In genomic region chr9:63782744-63783143, GRCm38 (mm10) we compare ENCODE assay signal across 11 mouse cellular contexts. TPM values are rescaled to one million over a fixed set of nuclear protein-coding genes. Genes with fewer than 3 reads are reported as not detected.
A peak's percentile ranks its signal among the peaks of the same experiment; 100 is the strongest.
DNase-seq lines count a peak whose midpoint lies in the region; ATAC-seq and TF ChIP-seq lines count a peak whose summit lies in the region.
"Had no signal": no experiment of that assay in that cellular context is flagged by ENCODE, and none has a peak within 500 bp of the region (broad histone marks: within the 10 kb centered on the region; RNA-seq: fewer than 3 reads in every experiment).

No protein-coding gene starts in this region.

- no peak overlapping the region for H3K4me3 ChIP-seq in liver, postnatal 0 days (ENCODE audit: low read depth, low read length)
- H3K4me3 ChIP-seq in embryonic facial prominence, embryonic 11.5 days (ENCODE audit: low read depth, low read length): no peak overlapping the region
- 0 out of 2 replicates have a peak overlapping the region, but pooled peaks have one; percentile 7 for H3K4me3 ChIP-seq in liver, embryonic 13.5 days (replicated peaks)
- no peak overlapping the region for H3K4me3 ChIP-seq in gastrocnemius, adult 2 months

- peak; percentile 59 for DNase-seq in liver
- no peak for DNase-seq in liver, postnatal 0 days
- DNase-seq in embryonic facial prominence, embryonic 11.5 days (ENCODE audit: low spot score): peak; percentile 59
- peak; percentile 49 for DNase-seq in liver, embryonic 13.5 days
- DNase-seq in gastrocnemius, adult 2 months: no peak
- DNase-seq in adrenal gland, adult (ENCODE audit: inconsistent age in 2 of 2, low spot score in 1 of 2): no peak
- DNase-seq: heart, postnatal 10 days; left cerebral cortex, postnatal 4 days had no signal

- no peak for TF ChIP-seq CTCF in liver, postnatal 0 days (IDR thresholded peaks at IDR 0.05; ENCODE audit: low read depth)
- no peak for TF ChIP-seq CTCF in gastrocnemius, adult 2 months (IDR thresholded peaks at IDR 0.05)

- intact Hi-C loops in gastrocnemius, adult 2 months (cut with DNase I): no loop called here

- peaks cover 52% of the 10 kb centered on the region for H3K4me1 ChIP-seq in liver, postnatal 0 days (ENCODE audit: insufficient read depth)
- peaks cover 11% of the 10 kb centered on the region for H3K4me1 ChIP-seq in embryonic facial prominence, embryonic 11.5 days (ENCODE audit: control insufficient read depth, insufficient read depth, low read length)
- H3K4me1 ChIP-seq in liver, embryonic 13.5 days (replicated peaks): peaks cover 71% of the 10 kb centered on the region

- H3K27me3 ChIP-seq in liver, postnatal 0 days (ENCODE audit: insufficient read depth, low read length): no peaks in the 10 kb centered on the region
- H3K27me3 ChIP-seq in embryonic facial prominence, embryonic 11.5 days (ENCODE audit: control insufficient read depth, insufficient read depth, low read length): no peaks in the 10 kb centered on the region
- no peaks in the 10 kb centered on the region for H3K27me3 ChIP-seq in liver, embryonic 13.5 days
- H3K27me3 ChIP-seq: Patski had no signal

- no peak overlapping the region for H3K27ac ChIP-seq in liver, postnatal 0 days (ENCODE audit: low read depth)
- H3K27ac ChIP-seq in embryonic facial prominence, embryonic 11.5 days (replicated peaks; ENCODE audit: low read depth, low read length): no peak overlapping the region
- H3K27ac ChIP-seq in liver, embryonic 13.5 days: peak overlapping the region; percentile 78
- no peak overlapping the region for H3K27ac ChIP-seq in gastrocnemius, adult 2 months

- TF ChIP-seq EP300 in liver, postnatal 0 days (IDR thresholded peaks at IDR 0.05; ENCODE audit: low read depth): no peak

- ATAC-seq in liver, postnatal 0 days: no peak
- ATAC-seq in activated CD4-positive, CD25-positive, alpha-beta regulatory T cell, adult 4 months: peak; percentile 32
- ATAC-seq in embryonic facial prominence, embryonic 11.5 days (replicated peaks; ENCODE audit: insufficient number of reproducible peaks, low FRiP score, low TSS enrichment, low read depth): no peak
- ATAC-seq in liver, embryonic 13.5 days (ENCODE audit: low read depth): peak; percentile 70
- ATAC-seq in megakaryocyte-erythroid progenitor cell, adult 5-6 weeks (replicated peaks; ENCODE audit: low FRiP score, low TSS enrichment, poor library complexity, severe bottlenecking): no peak; the same call in 1 of the 2 replicates
- ATAC-seq: Patski had no signal

- no peaks in the 10 kb centered on the region for H3K9me3 ChIP-seq in liver, postnatal 0 days (ENCODE audit: low read length)
- H3K9me3 ChIP-seq in embryonic facial prominence, embryonic 11.5 days (replicated peaks; ENCODE audit: control insufficient read depth, low read length): no peaks in the 10 kb centered on the region
- H3K9me3 ChIP-seq in liver, embryonic 13.5 days (replicated peaks): no peaks in the 10 kb centered on the region

- no peaks in the 10 kb centered on the region for H3K36me3 ChIP-seq in liver, postnatal 0 days (replicated peaks; ENCODE audit: insufficient read depth, low read length)
- H3K36me3 ChIP-seq in embryonic facial prominence, embryonic 11.5 days (replicated peaks; ENCODE audit: control insufficient read depth, insufficient read depth, low read depth, low read length): no peaks in the 10 kb centered on the region
- no peaks in the 10 kb centered on the region for H3K36me3 ChIP-seq in liver, embryonic 13.5 days

- WGBS in liver, postnatal 0 days (ENCODE audit: insufficient replicate concordance): 34% methylated on average over 4 of the region's 4 CpGs
- WGBS in embryonic facial prominence, embryonic 11.5 days: 35% methylated on average over 4 of the region's 4 CpGs
- WGBS in liver, embryonic 13.5 days (ENCODE audit: insufficient replicate concordance): 31% methylated on average over 4 of the region's 4 CpGs

- no peak overlapping the region for H3K4me2 ChIP-seq in liver, postnatal 0 days (ENCODE audit: low read depth, low read length)
- H3K4me2 ChIP-seq in embryonic facial prominence, embryonic 11.5 days (ENCODE audit: low read depth, low read length): no peak overlapping the region
- peak overlapping the region; percentile 58 for H3K4me2 ChIP-seq in liver, embryonic 13.5 days

- no peak overlapping the region for H3K9ac ChIP-seq in liver, postnatal 0 days (replicated peaks)
- H3K9ac ChIP-seq in embryonic facial prominence, embryonic 11.5 days (replicated peaks; ENCODE audit: low read length): no peak overlapping the region
- peak overlapping the region; percentile 60 for H3K9ac ChIP-seq in liver, embryonic 13.5 days

RNA-seq across cellular contexts. Expression of gene Smad3, which starts 24.9 kb away (rescaled TPM):
- 1.9 and 2.1 TPM in 2 replicates for polyA plus RNA-seq in liver, postnatal 0 days (2015; fragmentation: Nextera tagmentation; extraction: Ambion mirVana)
- polyA plus RNA-seq in activated CD4-positive, CD25-positive, alpha-beta regulatory T cell, adult 4 months (2017; shearing (Covaris generic)): 10 to 100 TPM; 15.0 to 16.8 TPM
- 19.0 and 21.9 TPM in 2 replicates for polyA plus RNA-seq in embryonic facial prominence, embryonic 11.5 days (2014; fragmentation: Nextera tagmentation; extraction: Ambion mirVana)
- polyA plus RNA-seq in liver, embryonic 13.5 days (2015; fragmentation: Nextera tagmentation; extraction: Ambion mirVana): 2.7 and 3.0 TPM in 2 replicates
- total RNA-seq in gastrocnemius, adult 2 months (2021): 10 to 100 TPM; 61.7 to 75.3 TPM
- total RNA-seq in megakaryocyte-erythroid progenitor cell, adult 5-6 weeks (2014; fragmentation: Nextera tagmentation): 14.1 and 19.7 TPM in 2 replicates
- 11.9 and 15.9 TPM in 2 replicates for total RNA-seq in megakaryocyte-erythroid progenitor cell, adult 5-6 weeks (2017)

Comparison
In these comparisons a context has a peak if more than half of its experiments do, and no peak if none do; other contexts are left out.
1. DNase-seq: peak in liver (single experiment), embryonic facial prominence, embryonic 11.5 days (single experiment) and liver, embryonic 13.5 days (single experiment); none in liver, postnatal 0 days (single experiment), gastrocnemius, adult 2 months (single experiment) and adrenal gland, adult (0 of 2).
2. ATAC-seq: peak in activated CD4-positive, CD25-positive, alpha-beta regulatory T cell, adult 4 months (single experiment) and liver, embryonic 13.5 days (single experiment); none in liver, postnatal 0 days (single experiment), embryonic facial prominence, embryonic 11.5 days (single experiment) and megakaryocyte-erythroid progenitor cell, adult 5-6 weeks (single experiment).